Mouse (Mus musculus): ENCODE data around the gene Lyst. TPM values are rescaled to one million over a fixed set of nuclear protein-coding genes. Genes with fewer than 3 reads are reported as not detected.

The Lyst gene
- polyA plus RNA-seq, 2 experiments from 2014 or later, result 9.0 to 10.5 TPM

Other genes starting within 250 kb of the Lyst start
- 1 to 10 TPM; 1.0 TPM for gene Gpr137b, start 196.4 kb upstream of the Lyst start, polyA plus RNA-seq (2017; shearing (Covaris generic))
- under 1 TPM in 1 of 2 experiments, not detected in 1; 0.13 TPM for gene Nid1, start 152.8 kb upstream of the Lyst start, polyA plus RNA-seq (2017; shearing (Covaris generic))
- gene Gng4, start 193.7 kb downstream of the Lyst start, polyA plus RNA-seq (2017; shearing (Covaris generic)), result under 1 TPM in 1 of 2 experiments, not detected in 1; 0.39 TPM